ENCODE assay signal across 23 mouse cellular contexts in genomic region chr6:67399551-67399950, GRCm38 (mm10). TPM values are rescaled to one million over a fixed set of nuclear protein-coding genes. Genes with fewer than 3 reads are reported as not detected.
"Had no signal": no experiment of that assay in that cellular context is flagged by ENCODE, and none has a peak within 500 bp of the region (broad histone marks: within the 10 kb centered on the region; RNA-seq: fewer than 3 reads in every experiment).

No protein-coding gene starts in this region.

- ATAC-seq: hindbrain, postnatal 0 days; intestine, embryonic 16.5 days had no signal

- DNase-seq: gastrocnemius, adult 2 months; gastrocnemius, postnatal 10 days; gastrocnemius, postnatal 25 days; heart, adult 11 months; heart, adult 2 months; heart, postnatal 14 days; heart, postnatal 36 days; kidney, adult 11 months; kidney, adult 2 months; kidney, adult 9 months; kidney, postnatal 14 days; kidney, postnatal 4 days; liver had no signal

RNA-seq across cellular contexts. Expression of gene Il12rb2, which starts 23.6 kb away (rescaled TPM):
- total RNA-seq: gastrocnemius, adult 2 months; gastrocnemius, postnatal 25 days; layer of hippocampus, adult 2 months; layer of hippocampus, postnatal 25 days had no signal
- polyA plus RNA-seq: heart, postnatal 0 days; hindbrain, embryonic 15.5 days; hindbrain, postnatal 0 days; intestine, embryonic 14.5 days; kidney, embryonic 15.5 days; kidney, postnatal 0 days; limb, embryonic 12.5 days had no signal
